Mouse (Mus musculus) forebrain, embryonic 13.5 days (tissue): ENCODE measurements around the gene Paqr5. TPM values are rescaled to one million over a fixed set of nuclear protein-coding genes. Genes with fewer than 3 reads are reported as not detected.

Experiments
- ATAC-seq: fragments of 200-750 bp; cut with Nextera tagmentation; 2 replicates; pipeline ENCODE4 v1.8.0; 2017
- H3K27ac ChIP-seq: fragments of 300-500 bp; sonication (generic); 2 replicates; pipeline ENCODE4 v1.5.1; 2015; ENCODE audit warnings: inconsistent platforms, mild to moderate bottlenecking, moderate library complexity
- H3K27me3 ChIP-seq: fragments of 300-500 bp; sonication (generic); 2 replicates; pipeline ENCODE4 v1.6.1; 2015; ENCODE audit warnings: mild to moderate bottlenecking, inconsistent platforms
- H3K36me3 ChIP-seq: fragments of 300-500 bp; sonication (generic); 2 replicates; pipeline ENCODE4 v1.6.1; 2015; ENCODE audit warnings: mild to moderate bottlenecking, inconsistent platforms; ENCODE audit not compliant: poor library complexity, severe bottlenecking
- H3K4me1 ChIP-seq: fragments of 300-500 bp; sonication (generic); 2 replicates; pipeline ENCODE4 v1.6.1; 2015; ENCODE audit warnings: inconsistent platforms
- H3K4me2 ChIP-seq: fragments of 300-500 bp; sonication (generic); 2 replicates; pipeline ENCODE4 v1.6.1; 2015; ENCODE audit warnings: inconsistent platforms, mild to moderate bottlenecking, moderate library complexity
- H3K4me3 ChIP-seq: fragments of 300-500 bp; sonication (generic); 2 replicates; pipeline ENCODE4 v1.5.1; 2015; ENCODE audit warnings: mild to moderate bottlenecking, inconsistent platforms
- H3K9ac ChIP-seq: fragments of 300-500 bp; sonication (generic); 2 replicates; pipeline ENCODE4 v1.6.1; 2015; ENCODE audit warnings: mild to moderate bottlenecking, inconsistent platforms
- H3K9me3 ChIP-seq: fragments of 300-500 bp; sonication (generic); replicated peaks from 2 replicates; pipeline ENCODE4 v1.6.1; 2016; ENCODE audit warnings: inconsistent platforms
- WGBS: fragments of 180-500 bp; shearing (Covaris S2); methylation state at CpG from one replicate; pipeline ENCODE4 v1.1.7; 2015; 5-methylcytosine and 5-hydroxymethylcytosine counted together
- polyA plus RNA-seq: library from polyadenylated mRNA; unstranded; fragments of >200 nt; fragmentation: Nextera tagmentation; extraction: Ambion mirVana; gene quantifications from 2 replicates; pipeline ENCODE4 v1.2.1, GENCODE M21; 2015

The Paqr5 gene
- polyA plus RNA-seq, result 0.49 and 0.67 TPM in 2 replicates

GRCm38 (mm10) chr9:62026600-62026999 lies at the start of gene Paqr5:
Paqr5 (minus strand) TSS chr9:62026856.
- ATAC-seq, result peak; percentile 48; the same call in 1 of the 2 replicates
- Histone ChIP-seq H3K27me3 (peaks cover 42% of the 10 kb centered on the region), H3K4me3 (peak within 1 kb of the TSS; percentile 42), H3K4me1 (peaks cover 8% of the 10 kb centered on the region), H3K9me3 (no peaks in the 10 kb centered on the region), H3K4me2 (peak within 1 kb of the TSS; percentile 72), H3K9ac (peak within 1 kb of the TSS; percentile 49), H3K27ac (no peak within 1 kb of the TSS), H3K36me3 (no peaks in the 10 kb centered on the region)
- under 1% methylated on average over 32 of the region's 32 CpGs for WGBS

- no peaks in the 10 kb centered on the region for H3K27me3 ChIP-seq
Measured at GRCm38 (mm10) chr9:62062234-62062633, 35.6 kb upstream of the Paqr5 start.

GRCm38 (mm10) chr9:62060431-62060830 lies 33.8 kb upstream of the Paqr5 start:
- no peak overlapping the region for H3K4me3 ChIP-seq
- WGBS, result 88% methylated on average over 2 of the region's 2 CpGs
- no peak for ATAC-seq

More at GRCm38 (mm10) chr9:62062234-62062633, 35.6 kb upstream of the Paqr5 start:
- Histone ChIP-seq H3K4me2 (no peak overlapping the region), H3K4me1 (no peaks in the 10 kb centered on the region), H3K27ac (no peak overlapping the region), H3K9ac (no peak overlapping the region), H3K36me3 (no peaks in the 10 kb centered on the region), H3K4me3 (no peak overlapping the region), H3K9me3 (no peaks in the 10 kb centered on the region)
- 92% methylated on average over 3 of the region's 3 CpGs for WGBS
- no peak for ATAC-seq

GRCm38 (mm10) chr9:62059941-62060340 lies 33.3 kb upstream of the Paqr5 start:
- no peaks in the 10 kb centered on the region for H3K27me3 ChIP-seq
- no peak overlapping the region for H3K4me2 ChIP-seq
- no peak overlapping the region for H3K4me3 ChIP-seq
- no peak overlapping the region for H3K9ac ChIP-seq
- 86% methylated on average over 11 of the region's 11 CpGs for WGBS
- H3K4me1 ChIP-seq, result no peaks in the 10 kb centered on the region
- H3K9me3 ChIP-seq, result no peaks in the 10 kb centered on the region
- no peak overlapping the region for H3K27ac ChIP-seq
- H3K36me3 ChIP-seq, result no peaks in the 10 kb centered on the region
- no peak for ATAC-seq

More at GRCm38 (mm10) chr9:62060431-62060830, 33.8 kb upstream of the Paqr5 start:
- Histone ChIP-seq H3K27ac (no peak overlapping the region), H3K9ac (no peak overlapping the region), H3K36me3 (no peaks in the 10 kb centered on the region), H3K4me1 (no peaks in the 10 kb centered on the region), H3K9me3 (no peaks in the 10 kb centered on the region), H3K4me2 (no peak overlapping the region), H3K27me3 (no peaks in the 10 kb centered on the region)

- no peaks in the 10 kb centered on the region for H3K4me1 ChIP-seq
- no peaks in the 10 kb centered on the region for H3K9me3 ChIP-seq
- H3K27ac ChIP-seq, result no peak overlapping the region
- H3K9ac ChIP-seq, result no peak overlapping the region
- 85% methylated on average over 7 of the region's 7 CpGs for WGBS
- H3K27me3 ChIP-seq, result no peaks in the 10 kb centered on the region
- no peak overlapping the region for H3K4me2 ChIP-seq
- no peak for ATAC-seq
- no peaks in the 10 kb centered on the region for H3K36me3 ChIP-seq
- no peak overlapping the region for H3K4me3 ChIP-seq
Measured at GRCm38 (mm10) chr9:62057881-62058506, 31.3 kb upstream of the Paqr5 start.

- Histone ChIP-seq H3K36me3 (no peaks in the 10 kb centered on the region), H3K9ac (no peak overlapping the region), H3K27me3 (no peaks in the 10 kb centered on the region), H3K4me3 (no peak overlapping the region), H3K4me1 (no peaks in the 10 kb centered on the region), H3K4me2 (no peak overlapping the region), H3K27ac (no peak overlapping the region), H3K9me3 (no peaks in the 10 kb centered on the region)
- no peak for ATAC-seq
- 96% methylated on average over 2 of the region's 2 CpGs for WGBS
Measured at GRCm38 (mm10) chr9:62056206-62056605, 29.6 kb upstream of the Paqr5 start.

- Histone ChIP-seq H3K4me2 (no peak overlapping the region), H3K27ac (no peak overlapping the region), H3K36me3 (no peaks in the 10 kb centered on the region), H3K9me3 (no peaks in the 10 kb centered on the region), H3K4me3 (no peak overlapping the region), H3K4me1 (no peaks in the 10 kb centered on the region), H3K27me3 (no peaks in the 10 kb centered on the region), H3K9ac (no peak overlapping the region)
- no peak for ATAC-seq
- 43% methylated on average over 4 of the region's 4 CpGs for WGBS
Measured at GRCm38 (mm10) chr9:62050801-62051200, 24.1 kb upstream of the Paqr5 start.

- no peak overlapping the region for H3K27ac ChIP-seq
- no peaks in the 10 kb centered on the region for H3K36me3 ChIP-seq
- 77% methylated on average over 8 of the region's 8 CpGs for WGBS
Measured at GRCm38 (mm10) chr9:62049166-62049565, 22.5 kb upstream of the Paqr5 start.

GRCm38 (mm10) chr9:62042167-62042566 lies 15.5 kb upstream of the Paqr5 start:
- Histone ChIP-seq H3K9ac (no peak overlapping the region), H3K4me3 (no peak overlapping the region), H3K4me2 (no peak overlapping the region), H3K36me3 (no peaks in the 10 kb centered on the region), H3K27ac (no peak overlapping the region), H3K27me3 (no peaks in the 10 kb centered on the region), H3K4me1 (no peaks in the 10 kb centered on the region), H3K9me3 (no peaks in the 10 kb centered on the region)
- ATAC-seq, result no peak
- 77% methylated on average over 3 of the region's 3 CpGs for WGBS

More at GRCm38 (mm10) chr9:62049166-62049565, 22.5 kb upstream of the Paqr5 start:
- Histone ChIP-seq H3K4me1 (no peaks in the 10 kb centered on the region), H3K27me3 (no peaks in the 10 kb centered on the region), H3K4me2 (no peak overlapping the region), H3K4me3 (no peak overlapping the region), H3K9ac (no peak overlapping the region), H3K9me3 (no peaks in the 10 kb centered on the region)
- ATAC-seq, result no peak

GRCm38 (mm10) chr9:62040008-62040608 lies 13.5 kb upstream of the Paqr5 start:
- H3K4me2 ChIP-seq, result peak overlapping the region; percentile 41
- WGBS, result 7% methylated on average over 20 of the region's 20 CpGs
- H3K36me3 ChIP-seq, result no peaks in the 10 kb centered on the region
- H3K4me1 ChIP-seq, result no peaks in the 10 kb centered on the region
- H3K27me3 ChIP-seq, result no peaks in the 10 kb centered on the region
- 0 out of 2 replicates have a peak overlapping the region, but pooled peaks have one; percentile 26 for H3K9ac ChIP-seq
- H3K27ac ChIP-seq, result no peak overlapping the region
- H3K9me3 ChIP-seq, result no peaks in the 10 kb centered on the region
- peak; percentile 69 for ATAC-seq
- H3K4me3 ChIP-seq, result 0 out of 2 replicates have a peak overlapping the region, but pooled peaks have one; percentile 1

GRCm38 (mm10) chr9:62035806-62036205 lies 9.2 kb upstream of the Paqr5 start:
- Histone ChIP-seq H3K27me3 (no peaks in the 10 kb centered on the region), H3K9ac (no peak overlapping the region), H3K4me1 (no peaks in the 10 kb centered on the region), H3K36me3 (no peaks in the 10 kb centered on the region), H3K4me2 (no peak overlapping the region), H3K4me3 (no peak overlapping the region), H3K27ac (no peak overlapping the region), H3K9me3 (no peaks in the 10 kb centered on the region)
- 70% methylated on average over 1 of the region's 1 CpGs for WGBS
- ATAC-seq, result no peak

GRCm38 (mm10) chr9:62032206-62032605 lies 5.5 kb upstream of the Paqr5 start:
- Histone ChIP-seq H3K4me3 (no peak overlapping the region), H3K9ac (no peak overlapping the region), H3K4me1 (no peaks in the 10 kb centered on the region), H3K9me3 (no peaks in the 10 kb centered on the region), H3K4me2 (no peak overlapping the region), H3K36me3 (no peaks in the 10 kb centered on the region), H3K27me3 (peaks cover 14% of the 10 kb centered on the region), H3K27ac (no peak overlapping the region)
- no peak for ATAC-seq
- WGBS, result 86% methylated on average over 3 of the region's 3 CpGs
